Mouse (Mus musculus): Measurements from ENCODE around the gene Atxn7l1.

DNA sequence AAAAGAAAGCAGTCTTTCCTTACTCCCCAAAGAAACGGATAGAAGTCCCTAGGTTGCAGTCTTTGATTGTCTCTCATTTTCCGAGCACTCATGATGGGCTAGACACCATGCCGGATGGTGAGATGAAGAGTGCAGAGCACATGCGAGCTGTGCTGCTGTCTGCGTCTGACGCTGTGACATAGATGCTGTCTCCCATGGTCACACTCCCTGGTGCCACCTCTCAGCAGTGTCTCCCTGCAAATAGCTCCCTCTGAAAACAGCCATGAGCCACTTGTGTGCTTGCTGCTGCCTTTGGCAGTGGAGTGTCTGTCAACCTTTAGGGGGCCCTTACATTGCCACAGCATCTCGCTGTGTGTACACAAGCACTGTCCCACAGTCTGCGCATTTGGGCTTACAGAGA lies 95.2 kb downstream of the Atxn7l1 start:
- TF ChIP-seq POLR2A (IDR thresholded peaks at IDR 0.05; ENCODE audit: control insufficient read depth, low read depth, low read length) = no peak
- no peak for TF ChIP-seq CTCF (IDR thresholded peaks at IDR 0.05; ENCODE audit: control insufficient read depth, insufficient read depth, insufficient replicate concordance, low read depth, low read length)
